In genomic region chr6:120929421-120929820, GRCm38 (mm10) we compare ENCODE assay signal across 25 mouse cellular contexts.
"Had no signal": no experiment of that assay in that cellular context is flagged by ENCODE, and none has a peak within 500 bp of the region (broad histone marks: within the 10 kb centered on the region; RNA-seq: fewer than 3 reads in every experiment).

No protein-coding gene starts in this region.

- H3K27me3 ChIP-seq: heart, embryonic 12.5 days; hindbrain, embryonic 13.5 days; hindbrain, embryonic 15.5 days; kidney, embryonic 15.5 days; limb, embryonic 13.5 days; limb, embryonic 15.5 days had no signal

- H3K4me1 ChIP-seq: hindbrain, embryonic 13.5 days; hindbrain, embryonic 15.5 days had no signal

- H3K9ac ChIP-seq: forebrain, postnatal 0 days; heart, embryonic 12.5 days; hindbrain, embryonic 13.5 days; hindbrain, embryonic 15.5 days; kidney, embryonic 15.5 days; limb, embryonic 13.5 days; limb, embryonic 15.5 days had no signal

- ATAC-seq: forebrain, postnatal 0 days; hindbrain, postnatal 0 days; intestine, embryonic 16.5 days had no signal

- H3K4me3 ChIP-seq: heart, adult 2 months; heart, embryonic 10.5 days; heart, embryonic 12.5 days; hindbrain, embryonic 13.5 days; hindbrain, embryonic 15.5 days; kidney, embryonic 15.5 days; limb, embryonic 13.5 days; limb, embryonic 15.5 days had no signal

- H3K9me3 ChIP-seq: heart, embryonic 10.5 days; heart, embryonic 12.5 days; hindbrain, embryonic 13.5 days; hindbrain, embryonic 15.5 days; kidney, embryonic 15.5 days; limb, embryonic 13.5 days; limb, embryonic 15.5 days had no signal

- H3K27ac ChIP-seq: heart, adult 2 months; heart, embryonic 10.5 days; hindbrain, embryonic 13.5 days; hindbrain, embryonic 15.5 days; hindbrain, postnatal 0 days; kidney, embryonic 15.5 days; kidney, postnatal 0 days; limb, embryonic 13.5 days; limb, embryonic 15.5 days had no signal

- H3K4me2 ChIP-seq: heart, embryonic 12.5 days; hindbrain, embryonic 13.5 days; hindbrain, embryonic 15.5 days; kidney, embryonic 15.5 days; limb, embryonic 13.5 days; limb, embryonic 15.5 days had no signal

- DNase-seq: forebrain, postnatal 0 days; gastrocnemius, postnatal 10 days; gastrocnemius, postnatal 36 days; heart, adult 11 months; heart, adult 2 months; heart, postnatal 14 days; heart, postnatal 36 days; kidney, adult 11 months; kidney, adult 2 months; kidney, adult 9 months; kidney, postnatal 14 days; kidney, postnatal 36 days; layer of hippocampus, adult 9-11 months; layer of hippocampus, postnatal 36 days; left cerebral cortex, postnatal 4 days had no signal
